Comparison of ENCODE assay signal across 16 mouse cellular contexts in genomic region chr15:89106073-89106472, GRCm38 (mm10). TPM values are rescaled to one million over a fixed set of nuclear protein-coding genes. Genes with fewer than 3 reads are reported as not detected.
A peak's percentile ranks its signal among the peaks of the same experiment; 100 is the strongest.
DNase-seq lines count a peak whose midpoint lies in the region.
"Had no signal": no experiment of that assay in that cellular context is flagged by ENCODE, and none has a peak within 500 bp of the region (broad histone marks: within the 10 kb centered on the region; RNA-seq: fewer than 3 reads in every experiment).

No protein-coding gene starts in this region.

- peak; percentile 65 to 81 for DNase-seq in left cerebral cortex, adult 18-20 months (ENCODE audit: low spot score in 2 of 2)
- DNase-seq in left cerebral cortex, adult 11 months (ENCODE audit: low spot score): no peak
- peak; percentile 82 to 89 for DNase-seq in cerebellum, adult 18-20 months
- DNase-seq in cerebellum, adult 9-11 months: peak; percentile 93
- peak; percentile 17 to 33 for DNase-seq in left cerebral cortex, postnatal 14 days (ENCODE audit: low spot score in 2 of 2)
- no peak for DNase-seq in Muller cell, postnatal 12 days (ENCODE audit: inconsistent ontology term)
- no peak for DNase-seq in adrenal gland, adult 2 months
- DNase-seq: adrenal gland, postnatal 25 days; heart, postnatal 4 days; kidney, adult 2 months; liver, embryonic 13.5 days; lung, adult 2 months; lung, postnatal 14 days; thymus, postnatal 25 days had no signal

- intact Hi-C loops in left cerebral cortex, postnatal 14 days (cut with DNase I): no loop called here

RNA-seq across cellular contexts. Expression of gene Tubgcp6, which starts 16.8 kb away (rescaled TPM):
- 10 to 100 TPM; 31.4 to 34.6 TPM for total RNA-seq in left cerebral cortex, adult 18-20 months (2021)
- total RNA-seq in left cerebral cortex, postnatal 14 days (2021): 10 to 100 TPM; 27.6 to 32.6 TPM
- 10 to 100 TPM; 11.2 to 12.3 TPM for total RNA-seq in adrenal gland, adult 2 months (2021)
- polyA plus RNA-seq in adrenal gland, adult 2 months (2012; rRNA removed): 30.6 and 31.8 TPM in 2 replicates

RNA-seq across cellular contexts. Expression of gene Selenoo, which starts 17.2 kb away (rescaled TPM):
- 10 to 100 TPM; 20.1 to 23.0 TPM for total RNA-seq in left cerebral cortex, adult 18-20 months (2021)
- 10 to 100 TPM; 18.8 to 20.5 TPM for total RNA-seq in left cerebral cortex, postnatal 14 days (2021)
- 10 to 100 TPM; 37.0 to 39.2 TPM for total RNA-seq in adrenal gland, adult 2 months (2021)
- 120 and 126 TPM in 2 replicates for polyA plus RNA-seq in adrenal gland, adult 2 months (2012; rRNA removed)

RNA-seq across cellular contexts. Expression of gene Hdac10, which starts 22.4 kb away (rescaled TPM):
- total RNA-seq in left cerebral cortex, adult 18-20 months (2021): 10 to 100 TPM; 15.2 to 15.8 TPM
- total RNA-seq in left cerebral cortex, postnatal 14 days (2021): 10 to 100 TPM; 12.3 to 13.3 TPM
- total RNA-seq in adrenal gland, adult 2 months (2021): 10 to 100 TPM; 10.9 to 11.2 TPM
- 29.7 and 30.3 TPM in 2 replicates for polyA plus RNA-seq in adrenal gland, adult 2 months (2012; rRNA removed)

RNA-seq across cellular contexts. Expression of gene Trabd, which starts 31.1 kb away (rescaled TPM):
- 10 to 100 TPM; 20.8 to 20.9 TPM for total RNA-seq in left cerebral cortex, adult 18-20 months (2021)
- total RNA-seq in left cerebral cortex, postnatal 14 days (2021): 10 to 100 TPM; 14.0 to 15.9 TPM
- 10 to 100 TPM; 27.4 to 47.7 TPM for total RNA-seq in adrenal gland, adult 2 months (2021)
- polyA plus RNA-seq in adrenal gland, adult 2 months (2012; rRNA removed): 43.2 and 47.8 TPM in 2 replicates

RNA-seq across cellular contexts. Expression of gene Mapk12, which starts 34.4 kb away (rescaled TPM):
- total RNA-seq in left cerebral cortex, adult 18-20 months (2021): 1 to 10 TPM; 7.4 to 9.2 TPM
- total RNA-seq in left cerebral cortex, postnatal 14 days (2021): 1 to 10 TPM; 6.7 to 8.2 TPM
- total RNA-seq in adrenal gland, adult 2 months (2021): 10 to 100 TPM in 1 of 2 experiments, 1 to 10 TPM in 1; 6.7 to 10.2 TPM
- polyA plus RNA-seq in adrenal gland, adult 2 months (2012; rRNA removed): 5.9 and 9.1 TPM in 2 replicates
- total RNA-seq: common myeloid progenitor, adult 5-6 weeks; MEL had no signal

Comparison
In these comparisons a context has a peak if more than half of its experiments do, and no peak if none do; other contexts are left out.
1. DNase-seq: peak in left cerebral cortex, adult 18-20 months (2 of 2), cerebellum, adult 18-20 months (2 of 2), cerebellum, adult 9-11 months (single experiment) and left cerebral cortex, postnatal 14 days (2 of 2); none in left cerebral cortex, adult 11 months (single experiment), Muller cell, postnatal 12 days (single experiment) and adrenal gland, adult 2 months (single experiment).